Mouse (Mus musculus): Measurements from ENCODE around the gene Aurkb. TPM values are rescaled to one million over a fixed set of nuclear protein-coding genes. Genes with fewer than 3 reads are reported as not detected.

Gene Aurkb
- polyA plus RNA-seq, 1 experiment from 2014 or later = 61.7 TPM

GRCm38 (mm10) chr11:69037231-69038061, 8.0 kb upstream of the Aurkb start:
- peaks cover 9 to 24% of the 10 kb centered on the region in 2 experiments for H3K4me1 ChIP-seq (ENCODE audit: control insufficient read depth in 2 of 2, insufficient read depth in 2 of 2, low read length in 2 of 2)
- peaks cover 39% of the 10 kb centered on the region for H3K36me3 ChIP-seq (ENCODE audit: control insufficient read depth, insufficient read depth, low read length)
- 0 out of 2 replicates have a peak, but pooled peaks have one; percentile 23 for ATAC-seq (ENCODE audit: insufficient number of reproducible peaks, insufficient read depth, low FRiP score, low read depth)
- H3K9me3 ChIP-seq (ENCODE audit: control insufficient read depth, low read length) = no peaks in the 10 kb centered on the region
- no peaks in the 10 kb centered on the region for H3K27me3 ChIP-seq (ENCODE audit: control insufficient read depth, insufficient read depth, low read length)
- peak overlapping the region; percentile 75 for H3K4me2 ChIP-seq (ENCODE audit: low read length)
- H3K27ac ChIP-seq (replicated peaks in 1 of 2; ENCODE audit: control insufficient read depth in 1 of 2, insufficient read depth in 1 of 2, low read depth in 2 of 2, low read length in 2 of 2) = peak overlapping the region; percentile 60 to 82
- WGBS = under 1% methylated on average over 34 of the region's 34 CpGs
- H3K4me3 ChIP-seq (ENCODE audit: control insufficient read depth in 1 of 2, insufficient read depth in 1 of 2, low read depth in 1 of 2, low read length in 2 of 2) = peak overlapping the region; percentile 74 to 76
- H3K9ac ChIP-seq (ENCODE audit: low read length) = peak overlapping the region; percentile 87

- Histone ChIP-seq H3K9ac (ENCODE audit: low read length) (no peak overlapping the region), H3K9me3 (ENCODE audit: control insufficient read depth, low read length) (no peaks in the 10 kb centered on the region), H3K27ac (replicated peaks in 1 of 2; ENCODE audit: control insufficient read depth in 1 of 2, insufficient read depth in 1 of 2, low read depth in 2 of 2, low read length in 2 of 2) (no peak overlapping the region), H3K4me1 (ENCODE audit: control insufficient read depth in 2 of 2, insufficient read depth in 2 of 2, low read length in 2 of 2) (peaks cover 9 to 24% of the 10 kb centered on the region in 2 experiments), H3K27me3 (ENCODE audit: control insufficient read depth, insufficient read depth, low read length) (no peaks in the 10 kb centered on the region), H3K4me3 (ENCODE audit: control insufficient read depth in 1 of 2, insufficient read depth in 1 of 2, low read depth in 1 of 2, low read length in 2 of 2) (no peak overlapping the region), H3K36me3 (ENCODE audit: control insufficient read depth, insufficient read depth, low read length) (peaks cover 32% of the 10 kb centered on the region), H3K4me2 (ENCODE audit: low read length) (no peak overlapping the region)
- ATAC-seq (ENCODE audit: insufficient number of reproducible peaks, insufficient read depth, low FRiP score, low read depth) = no peak
- WGBS = 76% methylated on average over 5 of the region's 5 CpGs
Measured at GRCm38 (mm10) chr11:69038173-69038572, 7.3 kb upstream of the Aurkb start.

- peak overlapping the region; percentile 75 for H3K9ac ChIP-seq (ENCODE audit: low read length)
- no peak for ATAC-seq (ENCODE audit: insufficient number of reproducible peaks, insufficient read depth, low FRiP score, low read depth)
- no peaks in the 10 kb centered on the region for H3K9me3 ChIP-seq (ENCODE audit: control insufficient read depth, low read length)
- WGBS = 7% methylated on average over 9 of the region's 9 CpGs
- peak overlapping the region; percentile 60 to 78 for H3K4me3 ChIP-seq (ENCODE audit: control insufficient read depth in 1 of 2, insufficient read depth in 1 of 2, low read depth in 1 of 2, low read length in 2 of 2)
- H3K4me1 ChIP-seq (ENCODE audit: control insufficient read depth in 2 of 2, insufficient read depth in 2 of 2, low read length in 2 of 2) = peaks cover 5 to 11% of the 10 kb centered on the region in 2 experiments; a peak in 3 of 4 replicates
- H3K27ac ChIP-seq (replicated peaks in 1 of 2; ENCODE audit: control insufficient read depth in 1 of 2, insufficient read depth in 1 of 2, low read depth in 2 of 2, low read length in 2 of 2) = peak overlapping the region; percentile 0 to 78; a peak in 2 of 4 replicates
- no peaks in the 10 kb centered on the region for H3K27me3 ChIP-seq (ENCODE audit: control insufficient read depth, insufficient read depth, low read length)
- H3K4me2 ChIP-seq (ENCODE audit: low read length) = peak overlapping the region; percentile 78
- peaks cover 39% of the 10 kb centered on the region for H3K36me3 ChIP-seq (ENCODE audit: control insufficient read depth, insufficient read depth, low read length)
Measured at GRCm38 (mm10) chr11:69046395-69046774, 938 bp downstream of the Aurkb start.

GRCm38 (mm10) chr11:69047592-69047991, 2.1 kb downstream of the Aurkb start:
- ATAC-seq (ENCODE audit: insufficient number of reproducible peaks, insufficient read depth, low FRiP score, low read depth) = no peak
- Histone ChIP-seq H3K4me2 (ENCODE audit: low read length) (peak overlapping the region; percentile 78), H3K27ac (replicated peaks in 1 of 2; ENCODE audit: control insufficient read depth in 1 of 2, insufficient read depth in 1 of 2, low read depth in 2 of 2, low read length in 2 of 2) (no peak overlapping the region), H3K9ac (ENCODE audit: low read length) (0 out of 2 replicates have a peak overlapping the region, but pooled peaks have one; percentile 6), H3K27me3 (ENCODE audit: control insufficient read depth, insufficient read depth, low read length) (no peaks in the 10 kb centered on the region), H3K4me3 (ENCODE audit: control insufficient read depth in 1 of 2, insufficient read depth in 1 of 2, low read depth in 1 of 2, low read length in 2 of 2) (no peak overlapping the region), H3K9me3 (ENCODE audit: control insufficient read depth, low read length) (no peaks in the 10 kb centered on the region), H3K36me3 (ENCODE audit: control insufficient read depth, insufficient read depth, low read length) (peaks cover 45% of the 10 kb centered on the region), H3K4me1 (ENCODE audit: control insufficient read depth in 2 of 2, insufficient read depth in 2 of 2, low read length in 2 of 2) (peaks cover 5 to 11% of the 10 kb centered on the region in 2 experiments; a peak in 3 of 4 replicates)
- WGBS = 92% methylated on average over 12 of the region's 12 CpGs

- no peak overlapping the region for H3K4me3 ChIP-seq (ENCODE audit: control insufficient read depth in 1 of 2, insufficient read depth in 1 of 2, low read depth in 1 of 2, low read length in 2 of 2)
- H3K9ac ChIP-seq (ENCODE audit: low read length) = peak overlapping the region; percentile 21; the same call in 1 of the 2 replicates
- no peak overlapping the region for H3K4me2 ChIP-seq (ENCODE audit: low read length)
- H3K4me1 ChIP-seq (ENCODE audit: control insufficient read depth in 2 of 2, insufficient read depth in 2 of 2, low read length in 2 of 2) = peaks cover 5 to 11% of the 10 kb centered on the region in 2 experiments; a peak in 3 of 4 replicates
- H3K9me3 ChIP-seq (ENCODE audit: control insufficient read depth, low read length) = no peaks in the 10 kb centered on the region
- no peak for ATAC-seq (ENCODE audit: insufficient number of reproducible peaks, insufficient read depth, low FRiP score, low read depth)
- no peaks in the 10 kb centered on the region for H3K27me3 ChIP-seq (ENCODE audit: control insufficient read depth, insufficient read depth, low read length)
- WGBS = 83% methylated on average over 14 of the region's 14 CpGs
- peaks cover 45% of the 10 kb centered on the region for H3K36me3 ChIP-seq (ENCODE audit: control insufficient read depth, insufficient read depth, low read length)
- H3K27ac ChIP-seq (replicated peaks in 1 of 2; ENCODE audit: control insufficient read depth in 1 of 2, insufficient read depth in 1 of 2, low read depth in 2 of 2, low read length in 2 of 2) = no peak overlapping the region
Measured at GRCm38 (mm10) chr11:69048151-69048550, 2.7 kb downstream of the Aurkb start.

- Histone ChIP-seq H3K9me3 (ENCODE audit: control insufficient read depth, low read length) (no peaks in the 10 kb centered on the region), H3K36me3 (ENCODE audit: control insufficient read depth, insufficient read depth, low read length) (peaks cover 53% of the 10 kb centered on the region), H3K4me3 (ENCODE audit: control insufficient read depth in 1 of 2, insufficient read depth in 1 of 2, low read depth in 1 of 2, low read length in 2 of 2) (no peak overlapping the region), H3K4me2 (ENCODE audit: low read length) (no peak overlapping the region), H3K27ac (replicated peaks in 1 of 2; ENCODE audit: control insufficient read depth in 1 of 2, insufficient read depth in 1 of 2, low read depth in 2 of 2, low read length in 2 of 2) (no peak overlapping the region), H3K27me3 (ENCODE audit: control insufficient read depth, insufficient read depth, low read length) (no peaks in the 10 kb centered on the region), H3K4me1 (ENCODE audit: control insufficient read depth in 2 of 2, insufficient read depth in 2 of 2, low read length in 2 of 2) (peaks cover 5 to 11% of the 10 kb centered on the region in 2 experiments; a peak in 3 of 4 replicates), H3K9ac (ENCODE audit: low read length) (no peak overlapping the region)
- ATAC-seq (ENCODE audit: insufficient number of reproducible peaks, insufficient read depth, low FRiP score, low read depth) = no peak
- WGBS = 87% methylated on average over 8 of the region's 8 CpGs
Measured at GRCm38 (mm10) chr11:69050748-69051147, 5.3 kb downstream of the Aurkb start.

- no peak overlapping the region for H3K27ac ChIP-seq (replicated peaks in 1 of 2; ENCODE audit: control insufficient read depth in 1 of 2, insufficient read depth in 1 of 2, low read depth in 2 of 2, low read length in 2 of 2)
- H3K27me3 ChIP-seq (ENCODE audit: control insufficient read depth, insufficient read depth, low read length) = no peaks in the 10 kb centered on the region
- peaks cover 3 to 6% of the 10 kb centered on the region in 2 experiments; a peak in 3 of 4 replicates for H3K4me1 ChIP-seq (ENCODE audit: control insufficient read depth in 2 of 2, insufficient read depth in 2 of 2, low read length in 2 of 2)
- WGBS = 84% methylated on average over 4 of the region's 4 CpGs
- ATAC-seq (ENCODE audit: insufficient number of reproducible peaks, insufficient read depth, low FRiP score, low read depth) = no peak
- H3K36me3 ChIP-seq (ENCODE audit: control insufficient read depth, insufficient read depth, low read length) = peaks cover 53% of the 10 kb centered on the region
- no peaks in the 10 kb centered on the region for H3K9me3 ChIP-seq (ENCODE audit: control insufficient read depth, low read length)
- no peak overlapping the region for H3K4me2 ChIP-seq (ENCODE audit: low read length)
- H3K4me3 ChIP-seq (ENCODE audit: control insufficient read depth in 1 of 2, insufficient read depth in 1 of 2, low read depth in 1 of 2, low read length in 2 of 2) = no peak overlapping the region
- no peak overlapping the region for H3K9ac ChIP-seq (ENCODE audit: low read length)
Measured at GRCm38 (mm10) chr11:69051771-69052170, 6.3 kb downstream of the Aurkb start.
